In the genomic region with DNA sequence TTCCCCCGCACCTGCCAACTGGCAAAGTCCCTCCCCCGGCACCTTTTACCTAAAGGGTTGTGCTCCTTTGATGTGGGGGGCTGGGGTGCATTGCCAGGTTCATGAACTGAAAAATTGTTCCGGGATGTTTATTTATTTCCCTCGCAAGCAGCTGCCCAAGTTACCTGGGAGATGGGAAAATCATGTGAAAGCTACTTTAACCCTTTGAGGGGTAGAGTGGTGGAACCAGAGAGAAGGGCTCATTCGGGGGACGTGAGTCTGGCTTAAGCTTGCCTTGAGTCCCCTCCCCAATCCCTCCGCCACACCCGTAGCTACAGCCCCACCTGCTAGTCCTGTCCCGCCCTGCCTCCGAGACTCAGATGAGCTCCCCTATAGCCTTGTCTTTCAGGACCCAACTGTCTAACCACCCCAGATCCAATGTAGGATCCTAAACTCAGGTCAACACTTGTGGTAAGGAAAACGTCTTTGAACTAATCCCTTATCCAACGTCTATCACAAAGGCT, we compare ENCODE assay signal across 8 mouse cellular contexts. TPM values are rescaled to one million over a fixed set of nuclear protein-coding genes. Genes with fewer than 3 reads are reported as not detected.
DNase-seq lines count a peak whose midpoint lies in the region; ATAC-seq and TF ChIP-seq lines count a peak whose summit lies in the region.

No protein-coding gene starts in this region.

- peak overlapping the region; percentile 62 for H3K9ac ChIP-seq in embryonic facial prominence, embryonic 15.5 days
- peak overlapping the region; percentile 89 for H3K9ac ChIP-seq in limb, embryonic 14.5 days (ENCODE audit: low read depth, low read length, severe bottlenecking)

- peak overlapping the region; percentile 97 for H3K27ac ChIP-seq in layer of hippocampus, adult 2 months
- H3K27ac ChIP-seq in embryonic facial prominence, embryonic 15.5 days (replicated peaks) = peak overlapping the region; percentile 86
- peak overlapping the region; percentile 79 for H3K27ac ChIP-seq in limb, embryonic 14.5 days (replicated peaks; ENCODE audit: low read depth, low read length)
- no peak overlapping the region for H3K27ac ChIP-seq in olfactory bulb, adult 2 months (ENCODE audit: insufficient read depth, low read depth, low read length)

- H3K4me2 ChIP-seq in embryonic facial prominence, embryonic 15.5 days (replicated peaks) = peak overlapping the region; percentile 90
- H3K4me2 ChIP-seq in limb, embryonic 14.5 days (replicated peaks; ENCODE audit: low read depth, low read length, severe bottlenecking) = peak overlapping the region; percentile 90

- TF ChIP-seq CTCF in layer of hippocampus, adult 2 months (conservative IDR thresholded peaks at IDR 0.05) = no peak
- TF ChIP-seq CTCF in olfactory bulb, adult 2 months (IDR thresholded peaks at IDR 0.05; ENCODE audit: insufficient read depth, low read depth, low read length) = no peak

- no peak for DNase-seq in layer of hippocampus, adult 2 months (ENCODE audit: low spot score in 2 of 2)
- no peak for DNase-seq in layer of hippocampus, adult 11-12 months (ENCODE audit: low spot score)
- no peak for DNase-seq in limb, embryonic 14.5 days (ENCODE audit: low spot score)
- DNase-seq in adrenal gland, adult 18-20 months (ENCODE audit: low spot score in 2 of 2) = no peak
- DNase-seq in kidney, adult 9 months = no peak
- DNase-seq in layer of hippocampus, adult 9-10 months (ENCODE audit: low spot score) = no peak

- TF ChIP-seq POLR2A in limb, embryonic 14.5 days (IDR thresholded peaks at IDR 0.05; ENCODE audit: borderline replicate concordance, extremely low read depth, insufficient read depth, insufficient read length) = no peak
- TF ChIP-seq POLR2A in olfactory bulb, adult 2 months (IDR thresholded peaks at IDR 0.05; ENCODE audit: insufficient read depth, low read depth, low read length) = no peak

- 3% methylated on average over 12 of the region's 12 CpGs for WGBS in embryonic facial prominence, embryonic 15.5 days
- WGBS in limb, embryonic 14.5 days = 4% methylated on average over 12 of the region's 12 CpGs
- 16% methylated on average over 12 of the region's 12 CpGs for WGBS in olfactory bulb, adult 2 months

- peak overlapping the region; percentile 92 for H3K4me3 ChIP-seq in layer of hippocampus, adult 2 months
- H3K4me3 ChIP-seq in embryonic facial prominence, embryonic 15.5 days (replicated peaks) = peak overlapping the region; percentile 70
- peak overlapping the region; percentile 86 for H3K4me3 ChIP-seq in limb, embryonic 14.5 days (replicated peaks; ENCODE audit: low read length)
- peak overlapping the region; percentile 93 for H3K4me3 ChIP-seq in olfactory bulb, adult 2 months (ENCODE audit: insufficient read depth, low read depth, low read length)

- H3K36me3 ChIP-seq in embryonic facial prominence, embryonic 15.5 days = no peaks in the 10 kb centered on the region
- peaks cover 7% of the 10 kb centered on the region; the same call in 1 of the 2 replicates for H3K36me3 ChIP-seq in limb, embryonic 14.5 days (ENCODE audit: control insufficient read depth, insufficient read depth, low read length)

- ATAC-seq in embryonic facial prominence, embryonic 15.5 days (ENCODE audit: insufficient number of reproducible peaks, low FRiP score, low TSS enrichment, low read depth) = no peak
- no peak for ATAC-seq in limb, embryonic 14.5 days (ENCODE audit: low FRiP score, low read depth)

- H3K4me1 ChIP-seq in embryonic facial prominence, embryonic 15.5 days = peaks cover 35% of the 10 kb centered on the region
- peaks cover 21% of the 10 kb centered on the region for H3K4me1 ChIP-seq in limb, embryonic 14.5 days (ENCODE audit: control insufficient read depth, insufficient read depth, low read length)
- peaks cover 32% of the 10 kb centered on the region for H3K4me1 ChIP-seq in olfactory bulb, adult 2 months (ENCODE audit: control insufficient read depth, insufficient read depth, low read length)

- no peaks in the 10 kb centered on the region for H3K9me3 ChIP-seq in embryonic facial prominence, embryonic 15.5 days (replicated peaks)
- H3K9me3 ChIP-seq in limb, embryonic 14.5 days (ENCODE audit: control insufficient read depth, low read length) = no peaks in the 10 kb centered on the region

- no peaks in the 10 kb centered on the region for H3K27me3 ChIP-seq in embryonic facial prominence, embryonic 15.5 days
- H3K27me3 ChIP-seq in limb, embryonic 14.5 days (ENCODE audit: control insufficient read depth, insufficient read depth, low read length) = no peaks in the 10 kb centered on the region

RNA-seq across cellular contexts. Expression of gene Adcy6, which starts 0.3 kb away (rescaled TPM):
- total RNA-seq in layer of hippocampus, adult 2 months (2021) = 10 to 100 TPM; 49.6 to 52.4 TPM
- 18.1 and 19.6 TPM in 2 replicates for polyA plus RNA-seq in embryonic facial prominence, embryonic 15.5 days (2015; fragmentation: Nextera tagmentation; extraction: Ambion mirVana)
- polyA plus RNA-seq in limb, embryonic 14.5 days (2012; rRNA removed) = 74.0 and 82.0 TPM in 2 replicates
- polyA plus RNA-seq in limb, embryonic 14.5 days (2014; fragmentation: Nextera tagmentation; extraction: Ambion mirVana) = 14.3 and 16.2 TPM in 2 replicates
- polyA plus RNA-seq in olfactory bulb, adult 2 months (2012; ENCODE audit: insufficient read depth, insufficient read length, low replicate concordance, missing spikeins) = 87.5 TPM in 1 of 2 replicates, not detected in the other
- total RNA-seq in adrenal gland, adult 18-20 months (2021) = 10 to 100 TPM; 48.7 to 83.1 TPM

RNA-seq across cellular contexts. Expression of gene Cacnb3, which starts 20.5 kb away (rescaled TPM):
- 100 to 1,000 TPM; 207 to 212 TPM for total RNA-seq in layer of hippocampus, adult 2 months (2021)
- polyA plus RNA-seq in embryonic facial prominence, embryonic 15.5 days (2015; fragmentation: Nextera tagmentation; extraction: Ambion mirVana) = 45.7 and 48.2 TPM in 2 replicates
- polyA plus RNA-seq in limb, embryonic 14.5 days (2012; rRNA removed) = 75.2 and 105 TPM in 2 replicates
- polyA plus RNA-seq in limb, embryonic 14.5 days (2014; fragmentation: Nextera tagmentation; extraction: Ambion mirVana) = 33.9 and 40.8 TPM in 2 replicates
- polyA plus RNA-seq in olfactory bulb, adult 2 months (2012; ENCODE audit: insufficient read depth, insufficient read length, low replicate concordance, missing spikeins) = not detected in 2 replicates
- 10 to 100 TPM; 11.9 to 14.3 TPM for total RNA-seq in adrenal gland, adult 18-20 months (2021)

RNA-seq across cellular contexts. Expression of gene 4930415O20Rik, which starts 39.4 kb away (rescaled TPM):
- total RNA-seq in layer of hippocampus, adult 2 months (2021) = not detected
- polyA plus RNA-seq in embryonic facial prominence, embryonic 15.5 days (2015; fragmentation: Nextera tagmentation; extraction: Ambion mirVana) = 0.43 TPM in 1 of 2 replicates, not detected in the other
- not detected in 2 replicates for polyA plus RNA-seq in limb, embryonic 14.5 days (2012; rRNA removed)
- polyA plus RNA-seq in limb, embryonic 14.5 days (2014; fragmentation: Nextera tagmentation; extraction: Ambion mirVana) = 0.37 TPM in 1 of 2 replicates, not detected in the other
- polyA plus RNA-seq in olfactory bulb, adult 2 months (2012; ENCODE audit: insufficient read depth, insufficient read length, low replicate concordance, missing spikeins) = not detected in 2 replicates
- 1 to 10 TPM in 1 of 2 experiments, not detected in 1; 1.2 TPM for total RNA-seq in adrenal gland, adult 18-20 months (2021)

RNA-seq across cellular contexts. Expression of gene Ccnt1, which starts 39.5 kb away (rescaled TPM):
- total RNA-seq in layer of hippocampus, adult 2 months (2021) = 10 to 100 TPM; 43.8 to 48.3 TPM
- polyA plus RNA-seq in embryonic facial prominence, embryonic 15.5 days (2015; fragmentation: Nextera tagmentation; extraction: Ambion mirVana) = 54.7 and 57.5 TPM in 2 replicates
- polyA plus RNA-seq in limb, embryonic 14.5 days (2012; rRNA removed) = 19.4 and 21.6 TPM in 2 replicates
- polyA plus RNA-seq in limb, embryonic 14.5 days (2014; fragmentation: Nextera tagmentation; extraction: Ambion mirVana) = 45.3 and 53.4 TPM in 2 replicates
- 109 TPM in 1 of 2 replicates, not detected in the other for polyA plus RNA-seq in olfactory bulb, adult 2 months (2012; ENCODE audit: insufficient read depth, insufficient read length, low replicate concordance, missing spikeins)
- total RNA-seq in adrenal gland, adult 18-20 months (2021) = 10 to 100 TPM; 52.5 to 65.9 TPM

RNA-seq across cellular contexts. Expression of gene Ddx23, which starts 52.5 kb away (rescaled TPM):
- 10 to 100 TPM; 79.7 to 87.4 TPM for total RNA-seq in layer of hippocampus, adult 2 months (2021)
- 25.1 and 27.9 TPM in 2 replicates for polyA plus RNA-seq in embryonic facial prominence, embryonic 15.5 days (2015; fragmentation: Nextera tagmentation; extraction: Ambion mirVana)
- 47.0 and 54.0 TPM in 2 replicates for polyA plus RNA-seq in limb, embryonic 14.5 days (2012; rRNA removed)
- 22.6 and 26.5 TPM in 2 replicates for polyA plus RNA-seq in limb, embryonic 14.5 days (2014; fragmentation: Nextera tagmentation; extraction: Ambion mirVana)
- polyA plus RNA-seq in olfactory bulb, adult 2 months (2012; ENCODE audit: insufficient read depth, insufficient read length, low replicate concordance, missing spikeins) = not detected in 2 replicates
- 10 to 100 TPM; 80.7 to 83.8 TPM for total RNA-seq in adrenal gland, adult 18-20 months (2021)
